Mouse (Mus musculus) kidney, postnatal 4 days (tissue): ENCODE measurements around the gene 4932438A13Rik.

Source experiments
- DNase-seq, 2 experiments: peaks; one replicate each; pipeline ENCODE4 v3.0.0; 2021; ENCODE audit warnings: mixed read lengths in 2 of 2

The 4932438A13Rik gene

GRCm38 (mm10) chr3:36862721-36863275 lies at the start of gene 4932438A13Rik:
TSS of gene 4932438A13Rik (plus strand) at chr3:36863104.
- peak; percentile 99 to 100 for DNase-seq

- DNase-seq, result no peak
Observed at GRCm38 (mm10) chr3:36816633-36817032, 46.3 kb upstream of the 4932438A13Rik start.

GRCm38 (mm10) chr3:36819402-36819801 lies 43.5 kb upstream of the 4932438A13Rik start:
- peak; percentile 30 to 37 for DNase-seq

- no peak for DNase-seq
Observed at GRCm38 (mm10) chr3:36821037-36821436, 41.9 kb upstream of the 4932438A13Rik start.

DNA sequence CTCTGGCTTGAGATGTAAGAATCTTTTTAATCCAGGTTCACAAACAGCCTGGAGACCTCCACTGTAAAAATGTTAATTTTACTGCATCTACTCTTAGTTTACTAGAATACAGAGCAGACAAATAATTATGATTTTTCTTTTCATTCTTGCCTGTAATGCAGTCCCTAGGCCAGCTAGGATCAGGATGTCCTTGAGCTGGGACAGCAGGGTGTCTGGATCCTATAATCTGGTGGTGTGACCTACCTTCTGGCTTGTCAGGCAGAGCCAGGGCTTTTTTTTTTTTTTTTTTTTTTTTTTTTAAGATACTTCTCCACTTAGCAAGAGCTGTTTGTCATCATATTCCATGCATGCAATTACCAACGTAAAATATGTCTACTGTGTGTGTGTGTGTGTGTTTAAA lies 37.8 kb upstream of the 4932438A13Rik start:
- DNase-seq, result no peak

GRCm38 (mm10) chr3:36825554-36825953 lies 37.4 kb upstream of the 4932438A13Rik start:
- no peak for DNase-seq

- no peak for DNase-seq
Observed at GRCm38 (mm10) chr3:36827274-36828025, 35.5 kb upstream of the 4932438A13Rik start.

- DNase-seq, result no peak
Observed at GRCm38 (mm10) chr3:36830218-36830617, 32.7 kb upstream of the 4932438A13Rik start.

- no peak for DNase-seq
Observed at GRCm38 (mm10) chr3:36834426-36834825, 28.5 kb upstream of the 4932438A13Rik start.

GRCm38 (mm10) chr3:36834832-36835231 lies 28.1 kb upstream of the 4932438A13Rik start:
- no peak for DNase-seq

- peak; percentile 50 to 64 for DNase-seq
Observed at GRCm38 (mm10) chr3:36835525-36836203, 27.2 kb upstream of the 4932438A13Rik start.

DNA sequence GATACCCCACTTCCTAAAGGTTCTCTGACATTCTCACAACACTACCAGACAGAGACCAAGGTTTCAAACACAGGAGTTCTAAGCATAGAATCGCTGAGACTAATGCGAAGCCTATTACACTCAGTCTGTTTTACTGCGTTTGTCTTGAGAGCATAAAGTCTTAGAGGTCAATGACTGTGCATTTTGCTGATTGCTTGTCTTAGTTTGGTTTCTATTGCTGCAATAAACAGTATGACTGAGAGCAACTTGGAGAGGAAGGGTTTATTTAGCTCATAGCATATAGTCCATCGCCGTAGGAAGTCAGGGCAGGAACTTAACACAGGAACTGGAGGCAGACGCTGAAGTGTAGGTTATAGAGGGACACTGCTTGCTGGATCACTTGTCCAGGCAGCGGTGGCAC lies 26.1 kb upstream of the 4932438A13Rik start:
- no peak for DNase-seq

- DNase-seq, result peak; percentile 73 to 80
Observed at GRCm38 (mm10) chr3:36840650-36841555, 22.0 kb upstream of the 4932438A13Rik start.

DNA sequence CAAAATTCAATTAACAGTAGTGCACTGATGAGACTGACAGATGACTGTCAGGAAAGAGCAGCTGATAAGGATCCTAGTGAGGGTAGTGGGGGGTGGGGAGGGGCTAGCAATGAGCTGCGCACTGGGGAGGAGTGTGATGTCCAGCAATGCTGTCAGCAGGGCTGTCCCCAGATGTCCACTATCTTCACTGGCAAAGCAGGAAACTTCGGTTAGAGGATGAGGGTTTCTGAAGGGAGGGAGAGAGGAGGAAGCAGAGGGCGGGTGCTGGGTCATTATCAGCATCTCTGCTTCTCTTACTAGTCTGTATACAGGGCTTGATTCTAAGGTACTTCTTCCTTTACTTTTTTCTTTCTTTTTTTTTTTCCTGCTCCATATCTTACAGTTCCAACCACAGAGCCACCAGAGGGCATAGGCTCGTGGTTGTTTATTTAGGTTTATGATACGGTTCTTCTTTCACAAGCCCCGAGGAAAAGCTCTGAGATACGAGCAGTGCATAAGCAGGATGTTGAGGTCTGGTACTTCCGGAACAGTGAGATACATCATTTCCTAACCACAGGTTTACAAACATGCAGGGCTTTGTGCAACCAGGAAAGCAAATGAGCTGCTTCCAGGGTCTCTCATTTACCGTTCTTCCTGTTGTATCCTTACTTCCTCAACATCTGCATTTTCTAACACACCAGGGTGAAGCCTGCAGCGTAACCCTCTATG lies 9.0 kb upstream of the 4932438A13Rik start:
- DNase-seq, result no peak

- DNase-seq, result no peak
Observed at GRCm38 (mm10) chr3:36861411-36862410, 1.2 kb upstream of the 4932438A13Rik start.

- DNase-seq, result no peak
Observed at GRCm38 (mm10) chr3:36863427-36863826, 523 bp downstream of the 4932438A13Rik start.

- DNase-seq, result no peak
Observed at GRCm38 (mm10) chr3:36863881-36864280, 977 bp downstream of the 4932438A13Rik start.

GRCm38 (mm10) chr3:36864466-36864865 lies 1.6 kb downstream of the 4932438A13Rik start:
- no peak for DNase-seq

DNA sequence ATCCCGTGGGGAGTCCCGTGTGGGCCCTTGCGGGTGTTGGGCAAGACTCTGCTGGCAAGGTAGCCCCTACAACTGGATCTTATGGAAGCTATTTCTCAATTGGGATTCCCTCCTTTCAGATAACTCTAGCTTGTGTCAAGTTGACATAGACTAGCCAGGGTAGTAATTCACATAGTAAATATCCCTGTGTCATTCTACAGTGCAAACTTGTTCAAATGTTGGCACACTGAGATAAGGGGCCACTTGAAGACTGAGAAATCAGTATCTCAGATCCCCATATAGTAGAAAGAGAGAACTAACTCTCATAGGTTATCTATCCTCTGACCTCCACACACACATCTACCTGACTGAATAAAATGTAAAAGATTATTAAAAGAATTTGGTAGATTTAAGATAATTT lies 42.5 kb downstream of the 4932438A13Rik start:
- no peak for DNase-seq

DNA sequence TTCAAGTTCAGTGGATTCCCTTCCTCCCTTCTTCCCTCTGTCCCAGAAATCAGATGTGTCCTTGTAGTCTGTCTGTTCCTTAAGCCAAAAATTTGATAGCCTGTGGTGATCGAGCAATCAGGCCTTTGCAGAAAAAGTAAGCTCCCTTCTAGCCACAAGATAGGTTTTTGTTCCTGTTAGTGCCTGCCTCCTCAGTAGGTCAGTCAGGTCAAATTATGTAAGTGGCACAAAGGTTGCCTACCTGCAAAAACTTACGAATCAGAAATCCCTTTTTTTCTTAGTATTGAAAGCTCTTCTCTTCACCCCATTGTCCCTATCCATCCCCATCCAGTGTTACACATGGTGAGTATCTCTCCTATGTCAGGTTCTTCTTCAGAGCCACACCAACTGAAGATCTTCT lies 54.9 kb downstream of the 4932438A13Rik start:
- DNase-seq, result no peak

DNA sequence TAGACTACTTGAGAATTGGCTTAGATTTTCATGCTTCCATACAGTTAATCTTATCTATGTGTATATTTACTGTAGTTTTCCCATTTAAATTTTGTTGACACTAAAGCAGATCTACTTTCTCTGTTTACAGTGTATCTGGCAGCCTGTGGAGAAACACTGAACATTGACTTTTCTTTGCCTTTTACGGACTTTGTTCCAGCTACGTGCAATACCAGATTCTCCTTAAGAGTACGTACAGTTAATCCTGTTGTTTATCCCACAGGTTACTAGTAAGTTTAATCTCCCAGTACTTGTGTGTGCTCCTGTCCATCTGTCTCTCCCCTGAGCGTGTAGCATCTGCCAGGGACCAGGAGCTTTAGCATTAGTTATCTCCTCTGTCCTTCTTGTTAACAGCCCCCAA lies 55.4 kb downstream of the 4932438A13Rik start:
- DNase-seq, result no peak
